Mouse (Mus musculus): ENCODE measurements at regions not wholly inside any gene's neighbourhood (a gene's known extent, or its start where the extent isn't known, plus 50 kb on each side); places are given as distances from the start of the nearest gene placed in this dataset.

DNA sequence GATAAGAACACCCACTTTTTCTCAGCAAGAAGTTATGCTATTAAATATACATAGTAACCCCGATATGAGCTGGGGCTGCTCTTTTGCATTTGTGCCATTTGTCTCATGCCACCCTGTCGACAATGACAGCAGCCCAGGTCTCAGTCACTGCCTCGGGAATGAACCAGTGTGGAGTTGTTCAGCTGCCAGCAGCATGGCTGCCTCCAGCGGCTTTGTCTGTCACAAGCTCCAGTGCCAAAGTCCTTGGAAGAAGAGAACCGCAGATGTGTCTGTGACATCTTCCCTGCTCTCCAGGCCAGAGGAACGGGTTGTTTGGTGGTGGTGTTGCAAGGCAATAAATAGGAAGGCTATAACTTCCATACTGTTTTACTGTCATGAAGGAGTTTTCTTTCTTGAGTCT is 130.7 kb downstream of the Cep170 start:
- no peak for DNase-seq (ENCODE audit: low read depth, low spot score)

- no peak for DNase-seq (ENCODE audit: low read depth, low spot score)
These were observed 131.9 kb downstream of the Cep170 start for GRCm38 (mm10) chr1:176681971-176682370.

GRCm38 (mm10) chr1:176675184-176675583 is 138.7 kb downstream of the Cep170 start:
- no peak for DNase-seq (ENCODE audit: low read depth, low spot score)

DNA sequence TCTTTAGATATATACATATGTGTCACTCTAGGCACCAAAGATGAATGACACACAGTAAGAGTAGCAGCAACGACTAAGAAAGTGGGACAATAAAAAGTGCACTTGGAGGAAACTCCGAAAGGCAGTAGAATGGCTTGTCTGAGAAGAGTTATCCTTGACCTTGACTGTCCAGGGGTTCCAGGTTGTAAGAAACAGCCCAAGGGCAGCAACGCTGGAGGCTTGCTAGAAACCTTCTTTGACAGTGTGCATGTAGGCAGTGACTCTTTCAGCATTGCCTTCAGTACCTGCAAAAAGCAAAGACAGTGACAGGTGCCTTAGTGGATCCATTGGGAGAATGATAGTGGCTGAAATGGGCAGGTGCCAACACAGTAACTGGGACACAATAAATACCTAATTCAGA is 142.8 kb downstream of the Cep170 start:
- no peak for DNase-seq (ENCODE audit: low read depth, low spot score)

DNA sequence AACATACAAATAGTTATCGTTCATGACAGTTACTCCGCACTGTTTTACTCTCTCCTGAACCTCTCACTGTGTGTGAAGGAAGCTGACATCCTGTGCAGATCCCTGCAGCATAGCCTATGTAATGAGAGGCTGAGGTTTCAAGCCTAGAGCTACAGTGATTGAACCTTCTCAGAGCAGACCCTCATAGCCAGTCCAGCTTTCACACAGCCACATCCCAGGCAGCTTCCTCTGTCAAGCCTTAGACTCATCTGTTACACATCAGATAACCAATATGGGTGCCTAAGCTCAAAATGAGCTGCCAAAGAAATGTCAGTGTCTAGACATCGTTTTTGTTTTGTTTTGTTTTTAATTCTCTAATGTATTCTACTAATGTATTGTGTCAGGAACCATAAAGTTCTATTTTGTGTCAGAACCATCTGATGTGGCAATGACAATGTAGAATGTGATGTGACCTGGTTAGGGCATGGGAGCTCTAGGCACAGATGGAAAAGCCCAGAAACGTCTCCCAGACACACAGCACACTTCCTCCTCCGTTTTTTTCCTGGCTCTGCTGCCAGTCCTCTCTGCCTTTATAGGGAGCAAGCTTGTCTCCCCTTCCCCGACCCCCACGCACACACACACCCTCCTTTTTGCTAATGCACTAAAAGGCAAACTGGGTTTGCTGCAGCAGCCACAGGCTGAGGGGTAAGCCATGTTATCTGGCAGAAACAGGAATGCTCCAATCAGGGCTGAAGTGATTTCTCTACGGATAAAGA is 146.1 kb downstream of the Cep170 start:
- no peak for DNase-seq (ENCODE audit: low read depth, low spot score)

- no peak for DNase-seq (ENCODE audit: low read depth, low spot score)
These were observed 153.6 kb downstream of the Cep170 start for GRCm38 (mm10) chr1:176660286-176660685.

- DNase-seq (ENCODE audit: low read depth, low spot score) = no peak
These were observed 155.2 kb downstream of the Cep170 start for GRCm38 (mm10) chr1:176658639-176659038.

GRCm38 (mm10) chr1:176655487-176656333 is 158.2 kb downstream of the Cep170 start:
- no peak for DNase-seq (ENCODE audit: low read depth, low spot score)

- DNase-seq (ENCODE audit: low read depth, low spot score) = peak; percentile 58
These were observed 169.6 kb downstream of the Cep170 start for GRCm38 (mm10) chr1:176644248-176644647.

- no peak for DNase-seq (ENCODE audit: low read depth, low spot score)
These were observed 190.7 kb downstream of the Cep170 start for GRCm38 (mm10) chr1:176623171-176623570.

- DNase-seq (ENCODE audit: low read depth, low spot score) = no peak
These were observed 191.7 kb downstream of the Cep170 start for GRCm38 (mm10) chr1:176622213-176622612.

DNA sequence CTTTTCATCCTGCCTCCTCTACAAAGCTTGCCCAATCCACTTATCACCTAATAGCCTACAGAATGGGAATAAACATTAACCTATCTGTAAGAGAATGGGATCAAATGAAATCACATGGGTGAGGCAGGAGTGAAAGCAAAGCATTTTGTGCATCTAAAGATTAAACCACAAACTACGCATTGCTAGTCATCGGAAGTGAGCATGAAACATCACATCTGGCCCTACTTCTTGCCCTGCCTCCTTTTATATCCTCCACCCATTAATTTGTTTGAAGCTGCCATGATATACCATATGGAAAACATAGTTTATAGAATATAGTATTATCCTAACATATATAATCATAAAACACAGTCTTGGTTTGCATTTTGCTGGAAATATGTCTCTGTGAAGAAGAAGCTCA is 192.6 kb downstream of the Cep170 start:
- no peak for DNase-seq (ENCODE audit: low read depth, low spot score)

DNA sequence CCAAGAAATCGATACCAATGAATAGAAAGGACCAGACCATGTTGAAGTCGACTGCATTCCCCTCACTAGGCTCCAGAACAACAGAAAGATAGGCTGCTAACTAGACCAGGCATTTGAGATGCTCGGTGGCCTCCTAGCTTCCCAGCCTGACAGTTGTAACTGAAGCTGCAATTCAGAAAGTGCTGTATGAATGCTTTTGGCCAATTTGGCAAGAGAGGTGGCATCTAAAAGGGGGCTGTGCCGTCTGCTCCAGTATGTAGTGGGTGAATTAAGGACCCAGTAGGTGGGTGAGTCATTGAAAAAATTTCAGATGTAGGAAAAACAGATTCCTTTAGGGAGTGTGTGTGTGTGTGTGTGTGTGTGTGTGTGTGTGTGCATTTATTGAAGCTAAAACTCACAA is 195.0 kb downstream of the Cep170 start:
- DNase-seq (ENCODE audit: low read depth, low spot score) = no peak

DNA sequence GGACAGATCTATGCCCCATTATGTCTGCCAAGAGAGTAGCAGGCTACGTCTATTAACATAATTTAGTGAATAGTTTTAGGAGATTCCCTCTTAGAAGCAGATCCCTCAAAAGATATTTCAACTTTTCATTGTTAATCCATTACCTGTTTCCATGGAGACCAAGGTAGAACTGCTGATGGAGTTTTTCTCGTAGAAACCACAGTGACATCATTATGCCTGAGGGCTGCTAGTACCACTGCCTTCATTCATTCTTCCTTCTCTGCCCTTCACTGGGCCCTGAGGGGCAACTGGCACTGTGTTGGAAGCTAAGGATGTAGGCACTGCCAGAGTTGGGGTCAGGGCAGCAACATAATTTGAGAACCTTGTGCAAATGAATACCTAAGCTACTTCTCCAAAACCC is 198.2 kb downstream of the Cep170 start:
- DNase-seq (ENCODE audit: low read depth, low spot score) = no peak

GRCm38 (mm10) chr1:176594312-176594711 is 219.6 kb downstream of the Cep170 start:
- no peak for DNase-seq (ENCODE audit: low read depth, low spot score)

- no peak for DNase-seq (ENCODE audit: low read depth, low spot score)
These were observed 225.7 kb downstream of the Cep170 start for GRCm38 (mm10) chr1:176588144-176588543.

GRCm38 (mm10) chr1:176573703-176574102 is 240.2 kb downstream of the Cep170 start:
- no peak for DNase-seq (ENCODE audit: low read depth, low spot score)

- DNase-seq (ENCODE audit: low read depth, low spot score) = no peak
These were observed 255.1 kb downstream of the Cep170 start for GRCm38 (mm10) chr1:176558457-176559415.

DNA sequence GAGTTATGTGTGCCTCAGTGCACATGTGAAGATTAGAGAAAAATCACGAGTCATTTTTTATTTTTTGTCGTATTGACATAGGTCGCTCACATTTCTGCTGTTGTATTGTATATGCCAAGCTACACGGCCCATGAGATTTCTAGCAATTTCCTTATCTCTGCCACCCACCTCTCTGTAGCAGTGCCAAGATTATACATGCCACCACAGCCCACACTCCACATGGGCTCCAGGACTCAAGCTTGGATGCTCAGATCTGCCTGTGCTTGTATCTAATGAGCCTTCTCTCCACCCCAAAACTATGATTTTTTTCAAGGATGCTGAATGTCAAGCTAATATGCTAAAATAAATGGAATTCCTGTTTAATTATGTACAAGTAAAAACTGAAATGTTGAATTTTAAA is 259.3 kb upstream of the Pld5 start:
- no peak for DNase-seq (ENCODE audit: low read depth, low spot score)

DNA sequence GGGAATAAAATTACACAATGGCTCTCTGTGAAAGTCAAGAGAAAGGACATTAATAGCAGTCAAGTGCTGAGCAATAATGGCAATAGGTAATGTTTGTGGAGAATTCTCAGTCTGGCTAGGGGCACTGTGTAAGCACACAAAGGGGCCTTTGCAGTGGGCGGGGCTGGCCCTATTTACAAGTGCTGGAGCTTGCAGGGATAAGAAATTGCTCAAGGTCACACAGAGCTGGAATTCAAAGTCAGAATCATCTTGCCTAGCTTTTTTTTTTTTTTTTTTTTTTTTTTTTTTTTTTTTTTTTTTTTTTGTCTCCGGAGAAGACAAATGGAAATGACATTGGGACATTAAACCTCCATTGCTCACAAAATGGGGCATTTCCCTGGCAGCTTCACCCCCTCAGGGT is 253.9 kb upstream of the Pld5 start:
- DNase-seq (ENCODE audit: low read depth, low spot score) = no peak

- no peak for DNase-seq (ENCODE audit: low read depth, low spot score)
These were observed 236.4 kb upstream of the Pld5 start for GRCm38 (mm10) chr1:176511467-176511866.

GRCm38 (mm10) chr1:176505441-176505840 is 230.3 kb upstream of the Pld5 start:
- DNase-seq (ENCODE audit: low read depth, low spot score) = no peak
